Mouse (Mus musculus) stomach, postnatal 0 days (tissue): ENCODE data around the gene Pparg. TPM values are rescaled to one million over a fixed set of nuclear protein-coding genes. Genes with fewer than 3 reads are reported as not detected.

Experiments
- ATAC-seq: fragments of 200-750 bp; cut with Nextera tagmentation; 2 replicates; pipeline ENCODE4 v1.8.0; 2017; ENCODE audit not compliant: low FRiP score, low TSS enrichment
- DNase-seq: peaks from one replicate; pipeline ENCODE4 v3.0.0-alpha.2; 2016; ENCODE audit warnings: low spot score
- H3K27ac ChIP-seq: fragments of 300-500 bp; sonication (generic); replicated peaks from 2 replicates; pipeline ENCODE4 v1.5.1; 2014; ENCODE audit warnings: mild to moderate bottlenecking, control low read depth
- H3K27me3 ChIP-seq: fragments of 300-500 bp; sonication (generic); 2 replicates; pipeline ENCODE4 v1.6.1; 2014; ENCODE audit warnings: low read length; ENCODE audit not compliant: control insufficient read depth, insufficient read depth
- H3K36me3 ChIP-seq: fragments of 300-500 bp; sonication (generic); 2 replicates; pipeline ENCODE4 v1.6.1; 2014; ENCODE audit warnings: low read length, mixed read lengths; ENCODE audit not compliant: control insufficient read depth, insufficient read depth
- H3K4me1 ChIP-seq: fragments of 300-500 bp; sonication (generic); replicated peaks from 2 replicates; pipeline ENCODE4 v1.6.1; 2014; ENCODE audit warnings: antibody characterized with exemption; ENCODE audit not compliant: control insufficient read depth, insufficient read depth
- H3K4me2 ChIP-seq: fragments of 300-500 bp; sonication (generic); replicated peaks from 2 replicates; pipeline ENCODE4 v1.6.1; 2014; ENCODE audit warnings: low read depth, mild to moderate bottlenecking, control low read depth, moderate library complexity
- H3K4me3 ChIP-seq: fragments of 300-500 bp; sonication (generic); 2 replicates; pipeline ENCODE4 v1.5.1; 2014; ENCODE audit warnings: low read depth, low read length, control low read depth
- H3K9ac ChIP-seq: fragments of 300-500 bp; sonication (generic); 2 replicates; pipeline ENCODE4 v1.6.1; 2014; ENCODE audit warnings: mild to moderate bottlenecking, low read length, control low read depth, mixed read lengths
- H3K9me3 ChIP-seq: fragments of 300-500 bp; sonication (generic); 2 replicates; pipeline ENCODE4 v1.6.1; 2016; ENCODE audit warnings: low read length; ENCODE audit not compliant: control insufficient read depth
- CTCF ChIP-seq: IDR thresholded peaks from 2 replicates; pipeline ENCODE4 v1.5.1; 2016; ENCODE audit warnings: antibody characterized with exemption, low read depth, mild to moderate bottlenecking, moderate library complexity
- EP300 ChIP-seq: optimal IDR thresholded peaks from 2 replicates; pipeline ENCODE3; 2016; ENCODE audit warnings: antibody characterized with exemption
- WGBS: fragments of 180-500 bp; shearing (Covaris S2); extraction: QIAGEN DNeasy Blood & Tissue Kit; methylation state at CpG from one replicate; pipeline ENCODE4 v1.1.7; 2014; 5-methylcytosine and 5-hydroxymethylcytosine counted together
- polyA plus RNA-seq: library from polyadenylated mRNA; unstranded; fragments of >200 nt; fragmentation: Nextera tagmentation; extraction: Ambion mirVana; gene quantifications from 2 replicates; pipeline ENCODE4 v1.2.1, GENCODE M21; 2015

Pparg gene
- polyA plus RNA-seq, 1 experiment from 2014 or later, result 44.4 TPM

- Histone ChIP-seq H3K4me3 (no peak overlapping the region), H3K4me2 (no peak overlapping the region), H3K27ac (no peak overlapping the region), H3K9ac (no peak overlapping the region), H3K4me1 (no peaks in the 10 kb centered on the region), H3K9me3 (no peaks in the 10 kb centered on the region), H3K27me3 (no peaks in the 10 kb centered on the region), H3K36me3 (no peaks in the 10 kb centered on the region)
- no peak for DNase-seq
- ATAC-seq, result no peak
- TF ChIP-seq CTCF (no peak), EP300 (no peak)
- 45% methylated on average over 1 of the region's 1 CpGs for WGBS
Observed at GRCm38 (mm10) chr6:115411477-115411876, 50.7 kb downstream of the Pparg start.

- Histone ChIP-seq H3K9me3 (no peaks in the 10 kb centered on the region), H3K27me3 (no peaks in the 10 kb centered on the region), H3K4me1 (no peaks in the 10 kb centered on the region), H3K27ac (no peak overlapping the region), H3K9ac (no peak overlapping the region), H3K4me3 (no peak overlapping the region), H3K4me2 (no peak overlapping the region), H3K36me3 (no peaks in the 10 kb centered on the region)
- WGBS, result 81% methylated on average over 3 of the region's 3 CpGs
- no peak for DNase-seq
- TF ChIP-seq EP300 (no peak), CTCF (no peak)
- no peak for ATAC-seq
Observed at GRCm38 (mm10) chr6:115418171-115418570, 57.4 kb downstream of the Pparg start.

GRCm38 (mm10) chr6:115418964-115419363 lies 58.2 kb downstream of the Pparg start:
- no peaks in the 10 kb centered on the region for H3K9me3 ChIP-seq
- H3K27me3 ChIP-seq, result no peaks in the 10 kb centered on the region
- ATAC-seq (no peak), DNase-seq (no peak)
- H3K36me3 ChIP-seq, result no peaks in the 10 kb centered on the region
- 77% methylated on average over 3 of the region's 3 CpGs for WGBS
- no peak overlapping the region for H3K9ac ChIP-seq
- TF ChIP-seq CTCF (no peak), EP300 (no peak)
- no peak overlapping the region for H3K4me3 ChIP-seq
- no peaks in the 10 kb centered on the region for H3K4me1 ChIP-seq
- H3K27ac ChIP-seq, result no peak overlapping the region
- no peak overlapping the region for H3K4me2 ChIP-seq

- DNase-seq, result no peak
- ATAC-seq, result no peak
- Histone ChIP-seq H3K9me3 (no peaks in the 10 kb centered on the region), H3K4me1 (no peaks in the 10 kb centered on the region), H3K9ac (no peak overlapping the region), H3K27me3 (no peaks in the 10 kb centered on the region), H3K36me3 (no peaks in the 10 kb centered on the region), H3K27ac (no peak overlapping the region), H3K4me2 (no peak overlapping the region), H3K4me3 (no peak overlapping the region)
- 13% methylated on average over 1 of the region's 1 CpGs for WGBS
- TF ChIP-seq CTCF (no peak), EP300 (no peak)
Observed at GRCm38 (mm10) chr6:115420963-115421362, 60.2 kb downstream of the Pparg start.

- H3K4me3 ChIP-seq, result no peak overlapping the region
- H3K27me3 ChIP-seq, result no peaks in the 10 kb centered on the region
- no peak for ATAC-seq
- H3K9ac ChIP-seq, result no peak overlapping the region
- no peaks in the 10 kb centered on the region for H3K9me3 ChIP-seq
- DNase-seq, result no peak
- TF ChIP-seq EP300 (no peak), CTCF (no peak)
- no peaks in the 10 kb centered on the region for H3K36me3 ChIP-seq
- no peak overlapping the region for H3K27ac ChIP-seq
- 62% methylated on average over 4 of the region's 4 CpGs for WGBS
- no peaks in the 10 kb centered on the region for H3K4me1 ChIP-seq
- no peak overlapping the region for H3K4me2 ChIP-seq
Observed at GRCm38 (mm10) chr6:115421665-115422064, 60.9 kb downstream of the Pparg start.

- no peak for DNase-seq
- H3K9me3 ChIP-seq, result no peaks in the 10 kb centered on the region
- ATAC-seq, result no peak
Observed at GRCm38 (mm10) chr6:115424433-115424832, 63.7 kb downstream of the Pparg start.

More at GRCm38 (mm10) chr6:115424433-115424832, 63.7 kb downstream of the Pparg start:
- Histone ChIP-seq H3K36me3 (no peaks in the 10 kb centered on the region), H3K27me3 (no peaks in the 10 kb centered on the region), H3K9ac (no peak overlapping the region), H3K4me2 (no peak overlapping the region), H3K4me1 (no peaks in the 10 kb centered on the region), H3K27ac (no peak overlapping the region), H3K4me3 (no peak overlapping the region)
- no peak for TF ChIP-seq EP300
- TF ChIP-seq CTCF, result no peak
- WGBS, result 82% methylated on average over 3 of the region's 3 CpGs
